Mouse (Mus musculus) liver, embryonic 16.5 days (tissue): ENCODE measurements at regions not wholly inside any gene's neighbourhood (a gene's known extent, or its start where the extent isn't known, plus 50 kb on each side); places are given as distances from the start of the nearest gene placed in this dataset.
"Not testable (repeated sequence)": the region's sequence is repeated elsewhere in the genome, so short reads cannot be mapped to it uniquely, and the experiment has no call there.

ENCODE experiments used
- ATAC-seq: fragments of 200-750 bp; cut with Nextera tagmentation; 2 replicates; pipeline ENCODE4 v1.8.0; 2017; ENCODE audit warnings: low read depth, mild to moderate bottlenecking, moderate number of reproducible peaks, moderate library complexity
- H3K27ac ChIP-seq: fragments of 300-500 bp; sonication (generic); 2 replicates; pipeline ENCODE4 v1.5.1; 2014; ENCODE audit warnings: mild to moderate bottlenecking, low read length
- H3K27me3 ChIP-seq: fragments of 300-500 bp; sonication (generic); 2 replicates; pipeline ENCODE4 v1.6.1; 2014; ENCODE audit warnings: low read depth, low read length, mixed read lengths; ENCODE audit not compliant: control insufficient read depth, insufficient read depth
- H3K36me3 ChIP-seq: fragments of 300-500 bp; sonication (generic); 2 replicates; pipeline ENCODE4 v1.6.1; 2014; ENCODE audit warnings: mild to moderate bottlenecking; ENCODE audit not compliant: control insufficient read depth, insufficient read depth
- H3K4me1 ChIP-seq: fragments of 300-500 bp; sonication (generic); 2 replicates; pipeline ENCODE4 v1.6.1; 2014; ENCODE audit warnings: low read depth, low read length, mixed read lengths; ENCODE audit not compliant: control insufficient read depth
- H3K4me2 ChIP-seq: fragments of 300-500 bp; sonication (generic); 2 replicates; pipeline ENCODE4 v1.6.1; 2014; ENCODE audit warnings: low read depth, low read length, mixed read lengths
- H3K4me3 ChIP-seq: fragments of 300-500 bp; sonication (generic); 2 replicates; pipeline ENCODE4 v1.5.1; 2014; ENCODE audit warnings: low read depth, mild to moderate bottlenecking, low read length
- H3K9ac ChIP-seq: fragments of 300-500 bp; sonication (generic); 2 replicates; pipeline ENCODE4 v1.6.1; 2014; ENCODE audit warnings: low read depth, low read length
- H3K9me3 ChIP-seq: fragments of 300-500 bp; sonication (generic); replicated peaks from 2 replicates; pipeline ENCODE4 v1.6.1; 2016; ENCODE audit warnings: low read length; ENCODE audit not compliant: control insufficient read depth
- WGBS: fragments of 180-500 bp; shearing (Covaris S2); extraction: QIAGEN DNeasy Blood & Tissue Kit; methylation state at CpG from one replicate; pipeline ENCODE4 v1.1.7; 2014; ENCODE audit not compliant: insufficient replicate concordance; 5-methylcytosine and 5-hydroxymethylcytosine counted together

DNA sequence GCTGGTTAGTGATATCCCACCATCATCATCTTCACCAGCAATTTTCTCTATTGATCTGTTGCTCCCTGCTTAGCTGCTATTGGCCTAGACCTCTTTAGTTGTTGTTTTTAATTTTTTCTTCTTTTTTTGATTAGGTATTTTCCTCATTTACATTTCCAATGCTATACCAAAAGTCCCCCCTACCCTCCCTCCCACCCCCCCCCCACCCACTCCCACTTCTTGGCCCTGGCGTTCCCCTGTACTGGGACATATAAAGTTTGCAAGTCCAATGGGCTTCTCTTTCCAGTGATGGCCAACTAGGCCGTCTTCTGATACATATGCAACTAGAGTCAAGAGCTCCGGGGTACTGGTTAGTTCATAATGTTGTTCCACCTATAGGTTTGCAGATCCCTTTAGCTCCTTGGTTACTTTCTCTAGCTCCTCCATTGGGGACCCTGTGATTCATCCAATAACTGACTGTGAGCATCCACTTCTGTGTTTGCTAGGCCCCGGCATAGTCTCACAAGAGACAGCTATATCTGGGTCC lies 386.7 kb upstream of the Pcdh10 start:
- not testable (repeated sequence) for H3K4me1 ChIP-seq, H3K9ac ChIP-seq, H3K27me3 ChIP-seq, H3K27ac ChIP-seq, H3K4me2 ChIP-seq, H3K4me3 ChIP-seq, H3K9me3 ChIP-seq, H3K36me3 ChIP-seq
- 0 out of 2 replicates have a peak, but pooled peaks have one; percentile 30 for ATAC-seq
- WGBS = 58% methylated on average over 4 of the region's 4 CpGs
